Mouse (Mus musculus): ENCODE data around the gene Stoml1. TPM values are rescaled to one million over a fixed set of nuclear protein-coding genes. Genes with fewer than 3 reads are reported as not detected.

The Stoml1 gene
- total RNA-seq, 1 experiment, result 51.7 TPM

- Histone ChIP-seq H3K36me3 (ENCODE audit: control insufficient read depth, insufficient read depth, low read length, poor library complexity, severe bottlenecking) (no peaks in the 10 kb centered on the region), H3K9me3 (ENCODE audit: control insufficient read depth, insufficient read depth, low read depth, low read length) (no peaks in the 10 kb centered on the region), H3K4me3 (ENCODE audit: insufficient read depth in 1 of 2, low read depth in 1 of 2, low read length in 2 of 2, poor library complexity in 1 of 2, severe bottlenecking in 1 of 2) (no peak overlapping the region), H3K4me1 (ENCODE audit: control insufficient read depth in 2 of 2, insufficient read depth in 2 of 2, low read length in 2 of 2, poor library complexity in 1 of 2) (peaks cover 8 to 20% of the 10 kb centered on the region in 2 experiments; a peak in 3 of 4 replicates), H3K27ac (ENCODE audit: insufficient read depth, low read depth, low read length, poor library complexity, severe bottlenecking) (peak overlapping the region; percentile 100), H3K9ac (ENCODE audit: insufficient read depth, low read depth, low read length, poor library complexity, severe bottlenecking) (peak overlapping the region; percentile 46; the same call in 1 of the 2 replicates)
- TF ChIP-seq CHD2 (IDR thresholded peaks at IDR 0.05; ENCODE audit: low read depth, low read length) (no peak), ZNF384 (IDR thresholded peaks at IDR 0.05; ENCODE audit: low read depth, low read length) (no peak), HCFC1 (IDR thresholded peaks at IDR 0.05; ENCODE audit: borderline replicate concordance, insufficient read depth, low read length) (no peak), MAFK (IDR thresholded peaks at IDR 0.05; ENCODE audit: insufficient read depth, low read depth, low read length) (no peak), ZC3H11A (IDR thresholded peaks at IDR 0.05; ENCODE audit: borderline replicate concordance, low read depth, low read length) (no peak)
- DNase-seq (ENCODE audit: low read depth, low spot score), result no peak
- in situ Hi-C loops (cut with MboI; ENCODE audit: low sequenced_read_pairs in 2 of 2, unreplicated experiment in 2 of 2), result no loop called here
Measured at GRCm38 (mm10) chr9:58272068-58272541, 19.1 kb downstream of the Stoml1 start.

DNA sequence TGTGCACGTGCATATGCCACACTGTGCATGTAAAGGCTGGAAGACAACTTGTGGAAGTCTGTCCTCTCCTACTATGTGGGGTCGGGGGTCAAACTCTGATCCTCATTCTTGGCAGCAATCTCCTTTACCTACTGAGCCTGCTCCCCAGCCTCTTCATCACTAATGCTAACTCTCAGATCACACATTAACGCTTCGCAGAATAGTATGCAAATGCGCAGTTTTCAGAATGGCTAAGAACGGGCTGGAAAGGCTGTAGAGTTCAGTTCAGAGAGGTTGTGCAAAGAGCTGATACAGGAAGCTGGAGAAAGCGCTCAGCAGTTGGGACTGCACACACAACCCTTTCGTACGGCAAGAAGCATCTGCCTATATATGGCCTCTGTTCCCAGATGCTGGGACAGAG, 19.9 kb downstream of the Stoml1 start:
- Histone ChIP-seq H3K9me3 (ENCODE audit: control insufficient read depth, insufficient read depth, low read depth, low read length) (no peaks in the 10 kb centered on the region), H3K4me1 (ENCODE audit: control insufficient read depth in 2 of 2, insufficient read depth in 2 of 2, low read length in 2 of 2, poor library complexity in 1 of 2) (peaks cover 8 to 20% of the 10 kb centered on the region in 2 experiments; a peak in 3 of 4 replicates), H3K4me3 (ENCODE audit: insufficient read depth in 1 of 2, low read depth in 1 of 2, low read length in 2 of 2, poor library complexity in 1 of 2, severe bottlenecking in 1 of 2) (no peak overlapping the region), H3K27ac (ENCODE audit: insufficient read depth, low read depth, low read length, poor library complexity, severe bottlenecking) (peak overlapping the region; percentile 100), H3K9ac (ENCODE audit: insufficient read depth, low read depth, low read length, poor library complexity, severe bottlenecking) (peak overlapping the region; percentile 45; the same call in 1 of the 2 replicates), H3K36me3 (ENCODE audit: control insufficient read depth, insufficient read depth, low read length, poor library complexity, severe bottlenecking) (no peaks in the 10 kb centered on the region)
- no peak for DNase-seq (ENCODE audit: low read depth, low spot score)
- in situ Hi-C loops (cut with MboI; ENCODE audit: low sequenced_read_pairs in 2 of 2, unreplicated experiment in 2 of 2), result no loop called here
- TF ChIP-seq CHD2 (IDR thresholded peaks at IDR 0.05; ENCODE audit: low read depth, low read length) (no peak), MAFK (IDR thresholded peaks at IDR 0.05; ENCODE audit: insufficient read depth, low read depth, low read length) (no peak), HCFC1 (IDR thresholded peaks at IDR 0.05; ENCODE audit: borderline replicate concordance, insufficient read depth, low read length) (no peak), ZC3H11A (IDR thresholded peaks at IDR 0.05; ENCODE audit: borderline replicate concordance, low read depth, low read length) (no peak), ZNF384 (IDR thresholded peaks at IDR 0.05; ENCODE audit: low read depth, low read length) (no peak)

DNA sequence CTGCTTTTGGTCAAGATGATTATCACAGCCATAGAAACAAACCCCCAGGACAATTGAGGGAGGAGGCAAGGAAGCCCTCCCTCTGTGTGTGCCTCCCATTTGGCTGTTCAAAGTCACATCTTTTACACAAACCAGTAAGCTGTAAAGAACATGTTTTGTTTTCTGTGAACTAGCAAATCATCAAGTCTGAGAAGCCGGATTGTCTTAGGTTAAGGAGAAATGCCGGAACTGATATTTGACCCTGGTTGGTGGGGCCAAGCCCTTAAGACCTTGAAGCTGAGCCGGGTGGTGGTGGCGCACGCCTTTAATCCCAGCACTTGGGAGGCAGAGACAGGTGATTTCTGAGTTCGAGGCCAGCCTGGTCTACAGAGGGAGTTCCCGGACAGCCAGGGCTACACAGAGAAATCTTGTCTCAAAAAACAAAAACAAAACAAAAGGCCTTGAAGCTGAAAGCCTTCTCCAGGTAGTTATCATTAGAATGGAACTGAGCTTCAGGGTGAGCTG, 21.2 kb downstream of the Stoml1 start:
- H3K4me1 ChIP-seq (ENCODE audit: control insufficient read depth in 2 of 2, insufficient read depth in 2 of 2, low read length in 2 of 2, poor library complexity in 1 of 2), result peaks cover 11 to 25% of the 10 kb centered on the region in 2 experiments; a peak in 3 of 4 replicates
- peak overlapping the region in 1 of 2 experiments; percentile 64; a peak in 1 of 4 replicates for H3K4me3 ChIP-seq (ENCODE audit: insufficient read depth in 1 of 2, low read depth in 1 of 2, low read length in 2 of 2, poor library complexity in 1 of 2, severe bottlenecking in 1 of 2)
- no peaks in the 10 kb centered on the region for H3K36me3 ChIP-seq (ENCODE audit: control insufficient read depth, insufficient read depth, low read length, poor library complexity, severe bottlenecking)
- H3K9me3 ChIP-seq (ENCODE audit: control insufficient read depth, insufficient read depth, low read depth, low read length), result no peaks in the 10 kb centered on the region
- in situ Hi-C loops (cut with MboI; ENCODE audit: low sequenced_read_pairs in 2 of 2, unreplicated experiment in 2 of 2), result no loop called here
- DNase-seq (ENCODE audit: low read depth, low spot score), result no peak
- peak overlapping the region; percentile 57 for H3K9ac ChIP-seq (ENCODE audit: insufficient read depth, low read depth, low read length, poor library complexity, severe bottlenecking)
- TF ChIP-seq CHD2 (IDR thresholded peaks at IDR 0.05; ENCODE audit: low read depth, low read length), result no peak
- no peak; the same call in 1 of the 2 replicates for TF ChIP-seq HCFC1 (IDR thresholded peaks at IDR 0.05; ENCODE audit: borderline replicate concordance, insufficient read depth, low read length)
- peak overlapping the region; percentile 100 for H3K27ac ChIP-seq (ENCODE audit: insufficient read depth, low read depth, low read length, poor library complexity, severe bottlenecking)

GRCm38 (mm10) chr9:58274626-58275025, 21.7 kb downstream of the Stoml1 start:
- TF ChIP-seq HCFC1 (IDR thresholded peaks at IDR 0.05; ENCODE audit: borderline replicate concordance, insufficient read depth, low read length) (no peak), ZC3H11A (IDR thresholded peaks at IDR 0.05; ENCODE audit: borderline replicate concordance, low read depth, low read length) (no peak), ZNF384 (IDR thresholded peaks at IDR 0.05; ENCODE audit: low read depth, low read length) (no peak)
- Histone ChIP-seq H3K27ac (ENCODE audit: insufficient read depth, low read depth, low read length, poor library complexity, severe bottlenecking) (peak overlapping the region; percentile 100), H3K36me3 (ENCODE audit: control insufficient read depth, insufficient read depth, low read length, poor library complexity, severe bottlenecking) (no peaks in the 10 kb centered on the region), H3K9me3 (ENCODE audit: control insufficient read depth, insufficient read depth, low read depth, low read length) (no peaks in the 10 kb centered on the region), H3K4me3 (ENCODE audit: insufficient read depth in 1 of 2, low read depth in 1 of 2, low read length in 2 of 2, poor library complexity in 1 of 2, severe bottlenecking in 1 of 2) (peak overlapping the region in 1 of 2 experiments; percentile 64; a peak in 1 of 4 replicates), H3K4me1 (ENCODE audit: control insufficient read depth in 2 of 2, insufficient read depth in 2 of 2, low read length in 2 of 2, poor library complexity in 1 of 2) (peaks cover 11 to 22% of the 10 kb centered on the region in 2 experiments; a peak in 3 of 4 replicates), H3K9ac (ENCODE audit: insufficient read depth, low read depth, low read length, poor library complexity, severe bottlenecking) (peak overlapping the region; percentile 77; the same call in 1 of the 2 replicates)
- in situ Hi-C loops (cut with MboI; ENCODE audit: low sequenced_read_pairs in 2 of 2, unreplicated experiment in 2 of 2), result no loop called here
- no peak for DNase-seq (ENCODE audit: low read depth, low spot score)

Measured in ES-E14 (cell line).